Mouse (Mus musculus): ENCODE results near the gene Polm.

The Polm gene

DNA sequence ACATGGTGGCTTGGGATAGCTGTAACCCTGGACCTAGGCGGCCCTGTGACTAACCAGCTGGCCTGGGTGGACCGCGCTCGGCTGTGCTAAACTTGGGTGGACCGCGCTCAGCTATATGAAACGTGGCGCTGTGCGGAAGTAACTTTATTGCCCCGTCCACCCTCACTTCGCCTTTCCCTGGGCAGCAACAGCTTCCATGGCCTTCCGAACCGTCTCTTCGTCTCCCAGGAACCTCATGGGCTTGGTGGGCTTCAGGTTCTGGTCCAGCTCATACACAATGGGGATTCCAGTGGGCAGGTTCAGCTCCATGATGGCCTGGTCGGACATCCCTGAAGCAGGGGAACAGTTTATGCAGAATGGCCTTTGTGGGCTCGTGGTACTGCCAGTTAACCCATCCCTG, 36.3 kb downstream of the Polm start:
- POLR2A ChIA-PET: interaction anchor here (0.6 to 10.1 kb wide), 29 partner anchors 8 to 705 kb away, joined by 3 to 123 read pairs (median 4); partner anchors contain the start of genes Dbnl (in 3 of the 4), Polm (in 2 of the 4), Ykt6 (in 2 of the 4) and Pold2 (in 1 of the 4)
- CTCF ChIA-PET: interaction anchor here in 3 of 4 experiments (0.6 to 1.6 kb wide), 8 partner anchors 13 to 1298 kb away, joined by 3 to 6 read pairs (median 3); partner anchors contain the start of genes Ap1b1 (in 1 of the 3) and Dbnl (in 1 of the 3)

DNA sequence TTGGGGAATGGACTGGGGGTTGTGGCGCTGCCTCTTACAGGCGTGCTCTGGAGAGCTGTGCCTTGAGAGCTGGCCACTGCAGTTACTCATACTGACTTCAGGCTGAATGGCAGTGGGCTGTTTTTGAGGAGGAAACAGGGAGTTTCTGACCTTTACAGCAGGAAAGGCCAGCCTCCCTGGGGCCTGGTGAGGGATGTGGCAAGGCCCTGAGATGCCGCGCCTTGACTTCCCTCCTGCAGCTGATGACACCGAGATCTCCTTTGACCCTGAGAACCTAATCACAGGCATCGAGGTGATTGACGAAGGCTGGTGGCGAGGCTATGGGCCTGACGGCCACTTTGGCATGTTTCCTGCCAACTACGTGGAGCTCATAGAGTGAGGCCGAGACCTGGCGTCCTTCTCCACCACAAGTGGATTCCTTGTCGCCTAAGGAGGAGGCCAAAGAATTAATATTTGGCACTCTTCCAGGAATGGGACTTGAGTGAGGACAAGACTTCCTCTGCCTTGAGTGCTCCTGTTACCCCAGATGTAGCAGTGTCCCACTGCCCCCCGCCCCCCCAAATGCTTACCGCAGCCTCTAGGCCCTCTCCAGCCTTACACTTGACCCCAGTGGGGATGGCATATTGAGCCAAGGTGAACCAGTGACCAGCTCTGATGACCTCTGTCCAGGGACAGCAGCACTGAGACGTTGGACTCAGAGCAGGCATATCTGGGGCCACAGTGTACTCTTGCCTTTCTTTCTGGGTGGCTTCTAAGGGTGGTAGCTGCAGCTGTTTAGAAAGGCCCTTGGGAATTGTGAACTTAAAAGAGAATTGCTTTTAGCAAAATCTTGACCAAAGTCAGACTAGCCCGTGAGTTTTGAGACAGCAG, 38.0 kb downstream of the Polm start:
- ChIA-PET CTCF (interaction anchor here in 1 of 4 experiments (0.9 to 1.9 kb wide), 2 partner anchors 155 to 462 kb away, joined by 3 to 6 read pairs; partner anchors contain the start of gene Ykt6), POLR2A (interaction anchor here in 3 of 4 experiments (0.5 to 10.1 kb wide), 9 partner anchors 10 to 279 kb away, joined by 3 to 123 read pairs (median 4); partner anchors contain the start of genes Dbnl (in 2 of the 3), Polm (in 1 of the 3) and Xbp1 (in 1 of the 3))

DNA sequence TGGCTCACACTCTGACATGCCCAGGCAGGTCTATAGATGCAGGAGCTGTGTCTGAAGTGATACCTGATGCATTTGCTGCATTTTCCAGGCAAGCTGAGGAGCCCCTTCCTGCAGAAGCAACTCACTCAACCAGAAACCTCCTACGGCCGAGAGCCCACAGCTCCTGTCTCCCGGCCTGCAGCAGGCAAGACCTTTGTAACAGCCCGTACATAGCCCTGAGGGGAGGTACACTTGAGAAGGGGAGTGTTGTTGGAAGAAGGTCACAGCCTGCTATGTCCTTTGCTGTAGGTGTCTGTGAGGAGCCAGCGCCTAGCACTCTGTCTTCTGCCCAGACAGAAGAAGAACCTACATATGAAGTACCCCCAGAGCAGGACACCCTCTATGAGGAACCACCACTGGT, 39.9 kb downstream of the Polm start:
- POLR2A ChIA-PET: interaction anchor here in 3 of 4 experiments (0.7 to 10.1 kb wide), 17 partner anchors 8 to 100 kb away, joined by 3 to 123 read pairs (median 5); partner anchors contain the start of genes Dbnl (in 3 of the 3), Myl7 (in 1 of the 3) and Urgcp (in 1 of the 3)
- CTCF ChIA-PET: interaction anchor here in 3 of 4 experiments (0.6 to 2.8 kb wide), 9 partner anchors 9 to 88 kb away, joined by 3 to 18 read pairs (median 4); partner anchors contain the start of gene Dbnl (in 2 of the 3)

DNA sequence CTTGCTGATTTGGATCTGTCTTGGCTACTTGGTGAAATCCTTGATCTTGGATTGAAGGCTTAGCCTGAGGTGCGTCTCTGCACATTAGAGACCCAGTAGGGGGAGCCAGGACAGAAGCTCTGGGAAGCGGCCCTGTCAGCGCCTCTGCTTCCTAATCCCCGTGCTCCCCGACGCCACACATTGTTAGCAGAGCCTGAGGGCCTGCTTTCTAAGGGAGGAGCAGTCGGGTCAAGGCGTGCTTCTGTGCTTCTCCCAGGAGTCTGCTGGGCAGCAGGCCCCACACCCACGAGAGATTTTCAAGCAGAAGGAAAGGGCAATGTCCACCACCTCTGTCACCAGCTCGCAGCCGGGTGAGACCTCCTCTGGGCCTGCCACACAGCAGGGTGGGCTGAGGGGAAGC, 40.4 kb downstream of the Polm start:
- CTCF ChIA-PET: interaction anchor here (0.6 to 2.8 kb wide), 11 partner anchors 9 to 851 kb away, joined by 3 to 18 read pairs (median 4); partner anchors contain the start of gene Dbnl (in 3 of the 4)

DNA sequence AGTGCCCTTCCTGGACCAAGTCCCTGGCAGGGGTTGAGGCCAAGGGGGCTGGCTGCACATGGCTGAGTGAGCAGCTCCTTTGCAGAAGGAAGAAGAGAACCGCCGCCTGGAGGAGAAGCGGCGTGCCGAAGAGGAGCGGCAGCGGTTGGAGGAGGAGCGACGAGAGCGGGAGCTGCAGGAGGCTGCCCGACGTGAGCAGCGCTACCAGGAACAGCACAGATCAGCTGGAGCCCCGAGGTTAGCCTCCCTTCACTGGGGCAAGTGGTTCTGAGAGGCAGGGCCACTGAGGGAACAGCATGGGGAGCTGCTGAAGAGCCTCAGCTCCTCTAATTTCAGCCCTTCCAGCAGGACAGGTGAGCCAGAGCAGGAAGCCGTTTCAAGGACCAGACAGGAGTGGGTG, 40.9 kb downstream of the Polm start:
- ChIA-PET CTCF (interaction anchor here (0.6 to 2.8 kb wide), 11 partner anchors 8 to 851 kb away, joined by 3 to 18 read pairs (median 4); partner anchors contain the start of gene Dbnl (in 3 of the 4)), POLR2A (interaction anchor here in 3 of 4 experiments (0.7 to 10.1 kb wide), 28 partner anchors 7 to 101 kb away, joined by 3 to 123 read pairs (median 4); partner anchors contain the start of genes Dbnl (in 3 of the 3), Myl7 (in 1 of the 3), Polm (in 1 of the 3) and Urgcp (in 1 of the 3))

More for the DNA sequence above, 40.4 kb downstream of the Polm start:
- POLR2A ChIA-PET: interaction anchor here in 3 of 4 experiments (0.7 to 10.1 kb wide), 27 partner anchors 7 to 100 kb away, joined by 3 to 123 read pairs (median 4); partner anchors contain the start of genes Dbnl (in 3 of the 3), Myl7 (in 1 of the 3) and Urgcp (in 1 of the 3)

DNA sequence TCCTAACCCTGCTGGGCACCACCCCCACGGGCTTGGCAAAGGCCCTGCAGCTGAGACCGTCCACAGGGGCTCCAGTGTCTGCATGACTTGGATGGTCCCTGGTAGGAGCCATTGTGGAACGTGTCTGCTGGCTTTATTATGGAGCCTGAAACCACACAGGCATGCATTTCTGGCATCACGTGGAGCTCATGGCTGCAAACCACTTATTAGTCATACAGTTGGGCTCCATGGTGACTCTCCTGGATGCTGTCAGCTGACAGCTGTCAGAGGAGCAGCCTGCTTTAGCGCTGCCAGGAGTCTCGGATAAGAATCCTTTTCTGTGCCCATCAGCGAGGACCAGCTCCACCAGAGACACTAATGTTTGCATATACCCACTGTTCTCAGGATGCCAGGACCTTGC, 42.1 kb downstream of the Polm start:
- POLR2A ChIA-PET: interaction anchor here in 2 of 4 experiments (1.6 to 10.1 kb wide), 3 partner anchors 6 to 259 kb away, joined by 3 to 123 read pairs (median 113); partner anchors contain the start of gene Dbnl (in 2 of the 2)
- CTCF ChIA-PET: interaction anchor here in 1 of 4 experiments (0.7 kb wide), 1 partner anchor 11 kb away, joined by 5 read pairs; no protein-coding TSS in a partner anchor

DNA sequence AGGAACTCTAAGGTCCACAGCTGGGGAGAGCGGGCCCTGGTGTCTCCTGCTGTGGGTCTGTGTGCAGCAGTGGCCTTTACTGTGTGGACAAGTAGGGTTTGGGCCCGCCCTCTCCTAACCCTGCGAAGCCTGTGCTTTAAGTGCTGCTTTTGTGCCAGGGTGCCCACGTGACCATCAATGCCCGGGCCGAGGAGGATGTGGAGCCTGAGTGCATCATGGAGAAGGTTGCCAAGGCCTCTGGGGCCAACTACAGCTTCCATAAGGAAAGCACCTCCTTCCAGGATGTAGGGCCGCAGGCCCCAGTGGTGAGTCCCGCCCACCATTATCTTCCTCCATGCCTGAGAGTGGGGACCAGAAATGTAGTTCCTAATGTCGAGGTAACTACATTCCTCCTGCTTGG, 42.5 kb downstream of the Polm start:
- CTCF ChIA-PET: no interaction called here
- POLR2A ChIA-PET: interaction anchor here in 2 of 4 experiments (0.6 to 11.2 kb wide), 5 partner anchors 5 to 853 kb away, joined by 3 to 123 read pairs (median 3); partner anchors contain the start of gene Pgam2 (in 1 of the 2)

DNA sequence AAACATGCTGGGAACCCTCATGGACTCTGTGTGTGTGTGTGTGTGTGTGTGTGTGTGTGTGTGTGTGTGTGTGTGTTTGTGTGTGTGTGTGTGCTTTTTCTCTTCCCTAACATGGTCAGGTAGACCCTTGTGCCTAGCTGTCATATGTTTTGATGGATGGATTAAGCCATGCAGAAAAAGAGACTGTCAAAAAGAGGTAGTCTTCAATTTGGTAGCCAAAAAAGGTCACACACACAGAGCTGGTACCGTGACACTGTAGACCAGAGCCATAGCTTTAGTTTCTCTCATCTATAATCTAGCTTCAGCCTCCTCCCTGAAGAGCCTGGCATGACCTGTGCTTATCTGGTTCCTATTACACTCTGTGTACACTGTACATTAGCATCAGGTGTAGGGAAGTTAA, 47.4 kb downstream of the Polm start:
- ChIA-PET CTCF (no interaction called here), POLR2A (interaction anchor here in 3 of 4 experiments (0.5 to 11.2 kb wide), 7 partner anchors 10 to 528 kb away, joined by 3 to 123 read pairs (median 3); partner anchors contain the start of gene Pgam2 (in 2 of the 3))

DNA sequence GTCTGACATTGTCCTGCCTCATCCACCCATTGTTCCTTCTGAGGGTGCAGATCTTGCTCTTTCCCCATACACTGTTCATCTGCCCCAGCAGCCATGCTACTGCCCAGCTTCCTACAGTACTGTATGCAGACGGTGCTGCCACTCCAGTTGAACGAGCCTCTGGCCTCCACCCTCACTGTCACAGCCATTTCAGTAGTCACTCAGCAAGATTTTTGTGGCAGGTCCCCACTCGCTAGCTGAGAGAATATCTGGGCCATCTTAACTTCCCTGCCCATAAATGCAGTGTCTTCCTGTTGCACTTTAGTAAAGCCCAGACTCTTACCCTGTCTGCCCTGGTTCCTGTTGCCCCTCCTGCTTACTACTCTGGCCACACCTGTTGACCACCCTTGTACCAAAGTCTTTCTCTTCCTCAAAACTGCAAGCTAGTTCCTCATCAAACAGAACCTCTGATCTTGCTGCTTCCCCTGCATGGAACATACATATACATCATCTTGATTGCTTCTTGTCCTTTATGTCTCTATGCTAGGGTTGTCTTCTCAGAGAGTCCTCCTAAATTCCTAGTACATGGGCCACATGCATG, 48.0 kb downstream of the Polm start:
- POLR2A ChIA-PET: interaction anchor here in 2 of 4 experiments (1.1 to 11.2 kb wide), 5 partner anchors 11 to 87 kb away, joined by 3 to 123 read pairs (median 10); partner anchors contain the start of gene Pgam2 (in 2 of the 2)
- CTCF ChIA-PET: interaction anchor here in 3 of 4 experiments (0.6 to 2.6 kb wide), 4 partner anchors 8 to 252 kb away, joined by 3 to 18 read pairs (median 8); no protein-coding TSS in a partner anchor

DNA sequence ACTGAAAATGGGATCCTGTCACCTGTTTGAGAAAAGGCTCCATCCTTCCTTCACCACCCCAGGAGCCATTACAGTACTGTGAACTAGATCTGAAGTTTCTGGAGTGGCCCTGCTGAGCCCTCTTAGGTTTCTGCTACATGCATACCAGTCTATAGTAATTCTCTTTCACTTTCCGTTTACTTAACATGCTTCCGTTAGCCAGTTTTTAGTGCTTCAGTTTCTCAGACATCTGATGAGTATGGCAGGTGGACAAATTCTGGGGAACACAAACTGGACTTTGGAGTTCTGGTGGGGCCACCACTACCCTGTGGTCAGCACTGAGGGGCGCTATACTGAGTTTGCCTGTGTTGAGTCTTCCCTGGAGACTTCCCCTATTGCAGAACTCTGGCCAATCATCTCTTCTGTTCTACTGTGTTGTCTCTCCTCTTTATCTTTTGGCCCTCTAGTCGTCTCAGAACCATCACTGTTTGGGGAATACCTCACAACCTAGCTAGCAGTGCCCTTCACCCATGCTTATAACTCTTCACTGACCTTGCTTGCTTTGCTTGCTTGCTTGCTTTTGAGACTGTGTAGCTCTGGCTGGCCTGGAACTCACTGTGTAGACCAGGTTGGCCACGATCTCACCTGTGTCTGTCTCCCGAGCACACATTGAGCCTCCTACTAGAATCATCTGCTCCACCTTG, 48.6 kb downstream of the Polm start:
- CTCF ChIA-PET: interaction anchor here (0.6 to 2.6 kb wide), 15 partner anchors 8 to 252 kb away, joined by 3 to 18 read pairs (median 4); partner anchors contain the start of genes Pgam2 (in 1 of the 4) and Urgcp (in 1 of the 4)
- POLR2A ChIA-PET: interaction anchor here in 3 of 4 experiments (1.0 to 11.2 kb wide), 26 partner anchors 9 to 689 kb away, joined by 3 to 123 read pairs (median 6); partner anchors contain the start of genes Urgcp (in 3 of the 3), Pgam2 (in 2 of the 3), Ccdc117 (in 1 of the 3) and Tmed4 (in 1 of the 3)

DNA sequence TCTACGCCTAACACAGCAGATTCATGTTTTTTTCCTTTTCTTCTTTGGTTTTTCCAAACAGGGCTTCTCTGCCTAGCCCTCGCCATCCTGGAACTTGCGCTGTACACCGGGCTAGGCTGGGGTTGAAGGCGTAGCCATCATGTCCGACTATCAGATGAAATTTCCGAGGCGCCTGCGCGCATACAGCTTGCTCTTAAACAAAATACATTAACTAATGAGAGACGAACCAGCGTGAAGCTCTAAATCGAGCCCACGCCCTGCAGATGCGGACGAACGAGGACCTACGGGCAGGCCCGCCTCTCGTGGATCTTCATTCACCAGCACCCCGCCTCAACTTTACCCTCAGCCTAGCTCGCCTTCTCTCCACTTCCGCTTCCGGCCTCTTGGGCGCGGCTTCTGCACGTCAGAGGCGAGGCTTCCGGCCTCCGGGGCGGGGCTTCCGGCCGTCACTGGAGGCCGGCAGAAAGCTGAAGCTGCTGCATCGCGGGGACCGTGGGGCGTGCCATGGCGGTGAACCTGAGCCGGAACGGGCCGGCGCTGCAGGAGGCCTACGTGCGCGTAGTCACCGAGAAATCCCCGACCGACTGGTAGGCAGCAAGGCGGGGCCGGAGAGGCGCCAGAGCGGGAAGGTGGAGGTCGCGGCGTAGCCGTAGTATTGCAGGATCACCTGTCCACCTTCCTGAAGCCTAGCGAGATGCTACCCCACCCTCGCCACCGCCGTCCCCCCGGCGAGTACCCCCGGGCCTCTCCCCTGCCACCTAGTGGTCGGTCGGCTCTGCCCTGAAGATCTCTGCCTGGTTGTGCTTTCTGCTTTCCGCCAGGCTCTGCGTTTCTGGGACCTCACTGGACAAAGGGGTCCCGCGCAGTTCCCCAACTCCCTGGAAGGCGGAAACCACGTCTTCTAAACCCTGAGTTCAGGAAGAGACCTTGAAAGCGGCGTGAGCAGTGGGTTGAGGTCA, 49.5 kb downstream of the Polm start, which contains the start of gene Dbnl:
Gene Dbnl (plus strand): TSS at position 433 of the 959 bp plus-strand sequence.
- CTCF ChIA-PET: interaction anchor here (0.6 to 2.6 kb wide), 26 partner anchors 9 to 527 kb away, joined by 3 to 18 read pairs (median 3); partner anchors contain the start of genes Kremen1 (in 1 of the 4), Mrps24 (in 1 of the 4), Pgam2 (in 1 of the 4) and Urgcp (in 1 of the 4)
- POLR2A ChIA-PET: interaction anchor here (0.5 to 11.2 kb wide), 64 partner anchors 10 to 829 kb away, joined by 3 to 123 read pairs (median 4); partner anchors contain the start of genes Urgcp (in 4 of the 4), Pgam2 (in 2 of the 4), Pold2 (in 2 of the 4) and Ccdc117 (in 1 of the 4)

DNA sequence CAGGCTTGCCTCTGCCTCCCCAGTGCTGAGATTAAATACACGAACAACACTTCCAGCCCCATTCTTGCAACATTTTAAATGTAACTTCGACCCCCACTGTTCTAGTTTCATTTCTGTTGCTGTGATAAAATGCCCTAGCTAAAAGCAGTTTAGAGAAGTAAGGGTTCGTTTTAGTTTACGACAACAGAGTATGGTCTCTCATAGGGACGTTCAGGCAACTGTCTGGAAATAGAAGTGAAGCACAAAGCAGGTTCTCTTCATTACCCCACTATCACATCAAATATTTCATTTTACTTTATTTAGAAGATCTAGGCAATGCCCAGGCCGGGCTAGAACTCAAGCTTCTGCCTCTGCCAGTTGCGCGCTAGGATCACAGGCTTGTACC, 50.2 kb downstream of the Polm start:
- ChIA-PET POLR2A (interaction anchor here (0.6 to 11.2 kb wide), 61 partner anchors 9 to 687 kb away, joined by 3 to 123 read pairs (median 4); partner anchors contain the start of genes Urgcp (in 4 of the 4), Pgam2 (in 2 of the 4), Pold2 (in 2 of the 4) and Ccdc117 (in 1 of the 4)), CTCF (interaction anchor here (0.5 to 2.6 kb wide), 20 partner anchors 9 to 526 kb away, joined by 3 to 18 read pairs (median 4); partner anchors contain the start of genes Kremen1 (in 1 of the 4), Mrps24 (in 1 of the 4) and Pgam2 (in 1 of the 4))

DNA sequence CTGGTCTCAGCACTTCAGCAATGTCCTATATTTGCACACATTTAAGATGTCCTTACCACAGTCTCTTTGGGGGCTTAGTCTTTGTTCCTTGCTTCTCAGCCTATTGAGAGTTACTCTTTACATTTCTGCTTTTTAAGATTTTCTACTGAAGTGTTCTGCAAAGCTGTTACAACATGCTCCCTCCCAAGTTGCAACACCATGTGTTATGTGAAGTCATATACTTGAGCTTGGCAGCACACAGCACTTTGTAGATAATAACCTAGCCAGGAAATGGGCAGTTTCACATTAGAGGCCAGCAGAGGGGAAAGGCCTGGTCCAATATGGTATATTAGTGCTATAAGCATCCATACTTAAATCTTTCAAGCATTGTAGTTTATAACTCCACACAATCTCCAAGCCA, 52.1 kb downstream of the Polm start:
- ChIA-PET POLR2A (interaction anchor here in 2 of 4 experiments (0.8 to 11.2 kb wide), 3 partner anchors 15 to 24 kb away, joined by 4 to 123 read pairs (median 113); partner anchors contain the start of genes Pgam2 (in 2 of the 2) and Urgcp (in 1 of the 2)), CTCF (no interaction called here)

DNA sequence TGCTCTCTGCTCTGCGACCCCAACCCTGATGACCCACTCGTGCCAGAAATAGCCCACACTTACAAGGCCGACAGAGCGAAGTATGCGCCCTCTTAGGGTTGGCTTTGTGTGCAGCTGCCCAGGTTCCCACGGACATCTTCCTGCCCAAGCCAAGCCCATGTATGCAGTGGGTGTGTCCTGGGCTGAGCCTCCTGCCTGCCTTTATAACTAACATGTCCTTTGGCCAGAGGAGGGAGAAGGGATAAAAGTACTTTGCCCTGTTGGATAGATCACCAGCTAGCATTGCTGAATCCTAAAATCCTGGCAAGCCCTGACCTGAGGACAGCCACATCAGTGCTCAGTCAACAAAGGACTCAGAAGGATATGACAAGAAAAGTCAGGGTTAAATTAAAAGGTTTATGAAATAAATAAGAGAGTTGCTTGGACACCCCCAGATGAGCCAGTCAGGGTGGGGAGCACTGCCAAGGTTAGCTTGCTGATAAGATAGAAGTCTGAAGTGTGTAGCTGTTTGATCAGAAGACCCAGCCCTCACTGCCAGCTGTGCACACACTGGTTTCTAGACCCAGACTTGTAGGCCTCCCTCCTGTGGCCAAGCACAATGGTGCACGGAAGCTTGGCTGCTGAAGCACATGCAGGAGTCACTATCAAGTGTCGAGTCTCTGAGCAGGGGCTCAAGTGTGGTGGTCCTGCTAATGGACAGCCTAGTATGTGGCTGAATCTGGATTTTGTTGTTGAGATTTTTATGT, 55.4 kb downstream of the Polm start:
- CTCF ChIA-PET: interaction anchor here in 2 of 4 experiments (0.7 to 1.0 kb wide), 3 partner anchors 40 to 56 kb away, joined by 3 read pairs; no protein-coding TSS in a partner anchor
- POLR2A ChIA-PET: interaction anchor here in 2 of 4 experiments (0.8 to 1.7 kb wide), 6 partner anchors 15 to 305 kb away, joined by 3 to 4 read pairs (median 3); no protein-coding TSS in a partner anchor
